Mouse (Mus musculus): ENCODE results near the gene Nfasc. TPM values are rescaled to one million over a fixed set of nuclear protein-coding genes. Genes with fewer than 3 reads are reported as not detected.

Nfasc gene
- polyA plus RNA-seq, 1 experiment: 3.3 TPM

DNA sequence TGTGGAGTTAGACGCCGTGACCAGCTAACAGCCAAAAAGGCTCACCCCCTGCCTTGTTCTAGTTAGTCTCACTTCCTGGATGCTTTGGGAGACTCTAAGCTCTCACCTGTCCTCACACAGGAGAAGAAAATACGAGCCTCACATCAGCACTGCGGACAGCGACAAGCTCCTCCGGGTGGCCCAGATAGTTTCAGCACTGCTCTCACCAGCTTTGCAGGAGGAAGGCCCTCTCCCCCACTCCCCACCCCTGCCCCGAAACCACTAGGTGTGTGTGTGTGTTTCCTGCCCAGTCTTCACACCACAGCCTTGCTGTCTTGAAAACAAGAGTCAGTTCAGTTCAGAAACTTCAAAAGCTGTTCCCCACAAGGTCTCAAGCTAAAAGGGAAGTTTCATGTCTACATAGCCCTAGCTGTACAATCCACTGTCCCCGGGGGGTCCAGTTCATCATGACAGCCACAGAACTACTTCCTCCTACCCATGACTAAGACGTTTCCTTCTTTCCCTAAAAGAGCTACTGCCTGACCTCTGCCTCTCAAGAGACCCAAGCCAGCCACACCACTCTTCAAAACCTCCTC is 7.6 kb downstream of the Nfasc start:
- DNase-seq (ENCODE audit: low spot score): no peak

DNA sequence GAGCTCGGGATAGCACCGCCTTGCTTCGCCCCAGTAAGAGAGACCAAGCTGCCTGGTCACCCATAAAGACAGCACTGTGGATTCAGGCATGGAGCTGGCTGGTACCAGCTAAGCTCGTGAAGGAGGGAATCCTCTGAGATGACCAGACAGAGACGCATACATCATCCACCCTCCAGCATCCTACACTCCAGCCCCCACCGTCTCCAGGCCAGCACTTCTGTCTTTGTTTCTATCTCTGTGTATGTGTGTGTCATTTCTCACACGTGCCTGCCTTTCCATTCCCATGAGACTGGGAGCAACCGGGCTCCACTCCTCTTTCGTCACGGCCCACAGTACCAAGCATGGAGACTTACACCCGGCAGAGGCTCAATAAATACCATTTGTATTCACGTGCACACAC is 9.3 kb downstream of the Nfasc start:
- no peak for DNase-seq (ENCODE audit: low spot score)

DNA sequence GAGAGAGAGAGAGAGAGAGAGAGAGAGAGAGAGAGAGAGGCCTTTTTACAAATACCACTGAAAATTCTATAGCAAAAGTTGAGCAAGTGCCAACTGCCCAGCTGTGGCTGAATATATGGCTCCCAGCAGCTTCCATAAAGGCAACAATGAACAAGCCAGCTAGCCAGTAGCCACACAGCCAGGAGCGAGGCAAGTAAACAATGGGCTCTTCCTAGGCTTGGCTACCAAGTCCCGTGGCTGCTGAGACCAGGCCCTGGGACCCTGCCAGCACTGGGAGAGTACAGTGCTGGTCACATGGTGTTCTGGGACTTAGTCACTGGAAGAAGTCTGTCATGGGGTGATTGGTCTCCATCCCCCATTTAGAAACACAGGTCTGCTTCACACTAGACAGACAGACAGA is 14.0 kb downstream of the Nfasc start:
- no peak for DNase-seq (ENCODE audit: low spot score)

DNA sequence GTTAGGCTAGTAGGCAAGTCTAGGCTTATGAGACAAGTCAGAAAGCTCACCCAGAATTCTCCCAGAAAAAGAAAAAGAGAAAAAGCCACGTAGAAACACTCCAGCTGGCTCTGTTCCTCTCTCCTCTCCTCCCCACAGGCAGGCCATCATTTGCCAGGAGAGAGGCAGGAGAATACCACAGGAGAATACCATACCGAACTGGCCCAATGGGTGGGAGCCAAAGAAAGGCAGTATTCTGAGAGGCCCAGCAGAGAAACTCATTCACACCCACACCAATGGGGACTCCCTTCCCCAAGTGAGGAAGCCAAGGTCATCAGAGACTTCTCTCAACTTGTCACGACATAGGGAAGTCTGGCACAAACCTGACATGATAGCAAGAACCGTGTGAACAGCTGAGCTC is 19.2 kb downstream of the Nfasc start:
- DNase-seq (ENCODE audit: low spot score): no peak

DNA sequence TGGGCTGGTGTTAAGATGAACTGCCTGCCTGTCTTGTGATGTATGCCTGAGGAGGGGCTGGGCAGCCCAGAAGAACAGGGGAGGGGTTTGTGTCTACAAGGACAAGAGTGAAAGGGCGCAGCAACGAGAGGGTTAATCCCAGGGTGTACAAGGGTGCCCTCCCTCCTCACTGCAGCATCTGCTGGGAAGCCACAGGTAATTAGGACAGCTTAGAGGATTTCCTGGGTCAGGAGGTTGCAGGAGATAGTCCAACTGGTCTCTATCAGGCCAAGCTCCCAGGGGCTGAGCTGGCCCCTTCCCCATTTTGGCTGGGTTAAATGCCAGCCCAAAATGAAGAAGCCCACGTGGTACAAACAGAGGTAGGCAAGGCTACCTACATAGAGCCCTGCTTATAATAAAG is 20.3 kb downstream of the Nfasc start:
- DNase-seq (ENCODE audit: low spot score): no peak

DNA sequence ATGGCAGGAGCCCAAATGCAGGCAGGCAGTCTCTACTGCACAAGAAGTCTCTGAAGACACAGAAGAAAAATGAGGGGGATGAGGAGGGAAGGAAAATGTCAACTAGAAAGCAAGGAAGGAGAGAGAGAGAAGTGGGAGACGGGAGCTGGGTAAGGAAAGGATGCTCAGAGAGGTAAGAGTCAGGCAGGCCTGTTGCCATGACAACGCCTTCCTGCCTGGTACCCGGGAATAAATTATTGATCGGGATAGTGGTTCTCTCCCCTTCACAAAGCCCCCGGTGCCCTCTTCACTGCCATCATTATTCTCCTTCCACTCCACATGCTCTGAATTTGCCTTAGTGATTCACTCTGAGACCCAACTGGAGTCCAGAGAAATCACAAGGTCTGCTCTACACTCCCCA is 23.4 kb downstream of the Nfasc start:
- no peak for DNase-seq (ENCODE audit: low spot score)

DNA sequence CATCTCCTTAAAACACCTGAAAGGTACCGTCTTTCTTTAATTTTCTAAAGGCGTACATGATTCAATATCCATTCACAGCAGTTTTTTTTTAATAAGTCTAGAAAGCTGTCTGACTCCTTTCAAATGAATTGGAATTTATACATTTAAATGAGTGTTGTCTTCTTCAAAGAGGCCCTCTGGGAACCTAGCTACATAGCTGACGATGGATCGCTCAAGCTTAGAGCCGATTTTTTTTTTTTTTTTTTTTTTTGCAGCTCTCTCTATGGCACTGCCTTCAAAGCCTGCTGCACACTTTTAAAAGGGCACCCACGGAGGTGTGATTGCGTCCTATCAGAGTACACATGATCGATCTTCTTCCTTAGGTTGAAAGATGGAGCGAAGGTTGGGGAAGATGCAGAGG is 26.6 kb downstream of the Nfasc start:
- no peak for DNase-seq (ENCODE audit: low spot score)

DNA sequence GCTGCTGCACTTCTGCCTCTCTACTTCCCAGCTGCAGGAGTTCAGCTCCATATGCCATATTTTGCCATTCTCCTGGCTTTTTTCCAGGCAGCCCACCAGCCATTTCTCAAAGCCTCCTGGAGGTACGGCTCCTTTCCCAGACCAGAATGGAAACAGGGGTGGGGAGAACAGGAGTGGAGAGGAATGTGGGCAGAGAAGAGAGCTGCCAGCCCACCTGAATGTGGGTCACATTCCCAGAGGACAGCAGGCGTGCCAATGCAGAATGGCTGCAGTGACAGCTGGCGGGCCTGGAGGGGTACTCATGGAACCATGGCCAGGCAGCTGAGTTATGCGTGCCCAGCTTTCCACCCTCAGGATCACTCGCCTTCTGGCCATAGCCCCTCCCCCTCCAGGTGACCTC is 32.2 kb downstream of the Nfasc start:
- no peak for DNase-seq (ENCODE audit: low spot score)

DNA sequence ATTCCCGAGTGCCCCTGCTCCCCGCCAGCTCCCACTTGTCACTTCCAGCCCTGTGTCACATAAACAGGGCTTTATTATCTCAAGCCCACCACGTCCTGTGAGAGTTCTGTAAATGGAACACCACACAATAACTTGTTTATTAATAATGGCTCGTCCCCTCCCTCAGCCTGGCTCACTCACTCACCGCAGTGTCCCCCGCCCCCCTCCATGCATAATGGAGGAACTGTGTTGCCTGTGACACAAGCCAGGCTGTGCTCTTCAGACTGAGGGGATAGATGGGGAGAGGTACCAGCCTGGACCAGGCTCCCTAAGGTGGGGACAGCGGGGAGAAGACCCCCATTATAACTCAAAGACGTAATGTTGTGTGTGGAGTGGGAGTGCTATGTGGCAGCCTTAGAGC is 34.3 kb downstream of the Nfasc start:
- DNase-seq (ENCODE audit: low spot score): no peak

DNA sequence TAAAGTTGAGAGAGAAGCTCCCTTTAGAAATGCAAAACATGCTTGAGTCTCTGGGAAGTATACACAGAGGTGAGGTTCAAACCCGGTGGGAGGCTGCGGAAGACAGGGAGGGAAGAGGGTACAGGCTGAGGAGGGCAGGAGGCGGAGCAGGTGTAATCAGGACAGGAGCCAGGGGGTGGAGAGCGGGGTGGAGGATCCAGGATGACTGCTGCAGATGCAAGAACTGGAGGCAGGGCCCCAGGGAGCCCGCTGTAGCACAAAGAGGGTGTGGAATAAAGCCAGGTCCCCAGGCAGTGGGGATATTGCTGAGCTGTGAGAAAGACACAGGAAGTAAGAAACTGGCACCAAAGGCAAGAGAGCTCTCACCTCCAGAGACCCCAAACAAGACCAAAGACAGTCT is 38.1 kb downstream of the Nfasc start:
- DNase-seq (ENCODE audit: low spot score): no peak

DNA sequence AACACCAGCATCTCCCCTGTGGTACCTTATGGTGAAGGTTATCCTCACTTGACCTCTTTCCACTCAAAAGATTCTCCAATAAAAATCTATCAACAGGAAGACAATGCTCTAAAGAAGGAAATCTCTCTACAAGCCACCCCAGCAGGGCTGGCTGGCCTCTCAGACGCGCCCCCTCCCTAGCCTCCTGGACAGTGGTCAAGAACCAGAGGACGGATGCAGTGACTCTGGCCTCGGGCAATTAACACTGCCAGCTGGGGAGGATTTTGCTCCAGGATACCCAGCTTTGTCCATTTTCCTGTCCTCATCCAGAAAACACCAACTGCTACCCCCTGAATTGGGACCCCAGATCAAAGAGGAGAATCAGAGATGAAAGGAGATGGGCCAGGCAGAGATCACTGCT is 44.7 kb downstream of the Nfasc start:
- no peak for DNase-seq (ENCODE audit: low spot score)

DNA sequence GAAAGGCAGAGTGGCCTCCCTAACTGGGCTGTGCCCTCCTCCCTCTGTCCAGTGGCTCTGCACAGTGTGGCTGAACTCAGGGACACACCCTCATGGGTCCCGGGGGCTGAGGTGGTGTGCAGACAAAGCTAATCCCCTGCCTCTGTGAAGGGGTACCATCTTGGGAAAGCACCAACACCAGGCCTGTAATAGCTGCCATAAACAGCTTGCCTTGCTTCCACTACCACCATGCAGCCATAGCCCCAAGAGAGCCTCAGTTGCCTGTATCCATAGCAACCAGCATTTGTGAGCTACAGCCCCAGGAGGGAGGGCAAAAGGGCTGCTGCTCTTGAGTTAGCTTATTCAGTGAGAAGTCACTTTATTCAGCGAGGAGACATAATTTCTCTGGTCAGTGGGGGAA is 45.4 kb downstream of the Nfasc start:
- no peak for DNase-seq (ENCODE audit: low spot score)

DNA sequence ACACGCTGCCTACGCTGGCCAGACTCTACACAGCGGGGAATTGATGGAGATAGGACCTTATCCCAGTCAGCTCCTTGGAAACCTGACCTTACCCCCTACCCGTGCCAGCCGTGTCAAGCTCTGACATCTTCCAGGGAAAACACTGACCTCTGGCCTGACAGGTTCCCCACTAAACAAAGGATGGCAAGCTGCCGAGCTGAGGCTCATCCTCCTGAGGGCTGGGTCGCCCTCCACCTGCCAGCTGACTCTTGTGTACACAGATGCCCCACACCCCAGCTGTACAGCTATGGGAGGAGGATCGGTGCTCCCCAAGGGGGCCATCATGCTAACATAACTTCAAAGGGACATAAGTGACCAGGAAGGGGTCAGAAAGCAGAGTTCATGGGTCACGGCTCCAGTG is 47.6 kb downstream of the Nfasc start:
- DNase-seq (ENCODE audit: low spot score): no peak

DNA sequence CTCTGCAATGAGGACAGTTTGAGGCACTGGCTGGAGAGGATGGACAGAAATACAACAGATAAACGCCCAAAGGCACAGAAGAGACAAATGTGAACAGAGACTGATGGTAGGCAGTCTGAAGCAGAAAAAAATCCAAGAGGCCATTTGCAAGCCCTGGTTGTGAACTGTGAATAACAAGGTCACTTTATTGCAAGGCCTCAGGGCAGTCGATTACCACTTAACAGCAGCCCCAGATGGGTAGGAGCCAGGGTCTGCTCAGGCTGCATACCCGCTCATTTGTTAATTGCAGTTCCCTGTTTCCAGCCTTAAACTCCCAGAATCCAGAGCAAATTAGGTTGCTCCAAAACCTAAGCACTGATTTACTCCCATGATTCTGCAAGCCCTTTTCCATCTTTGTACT is 52.4 kb downstream of the Nfasc start:
- no peak for DNase-seq (ENCODE audit: low spot score)

DNA sequence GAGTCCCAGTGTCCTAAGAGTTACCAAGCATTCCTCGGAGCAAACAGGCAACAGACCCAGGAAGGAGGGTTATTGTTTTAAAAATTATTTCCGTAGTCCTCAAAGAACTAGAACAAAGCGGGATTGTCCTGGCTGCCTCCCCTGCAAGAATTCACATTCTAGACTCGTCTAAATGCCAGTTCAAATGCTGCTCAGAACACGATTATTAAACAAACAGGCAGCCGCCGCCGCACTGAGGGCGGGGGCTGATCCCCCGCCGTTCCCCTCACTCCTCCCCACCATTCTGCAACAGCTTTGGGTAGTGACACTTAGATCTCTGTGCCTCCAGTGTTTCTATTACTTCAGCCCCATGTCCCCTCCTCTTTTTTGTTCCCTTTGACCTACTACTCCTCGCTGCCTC is 62.7 kb downstream of the Nfasc start:
- no peak for DNase-seq (ENCODE audit: low spot score)

DNA sequence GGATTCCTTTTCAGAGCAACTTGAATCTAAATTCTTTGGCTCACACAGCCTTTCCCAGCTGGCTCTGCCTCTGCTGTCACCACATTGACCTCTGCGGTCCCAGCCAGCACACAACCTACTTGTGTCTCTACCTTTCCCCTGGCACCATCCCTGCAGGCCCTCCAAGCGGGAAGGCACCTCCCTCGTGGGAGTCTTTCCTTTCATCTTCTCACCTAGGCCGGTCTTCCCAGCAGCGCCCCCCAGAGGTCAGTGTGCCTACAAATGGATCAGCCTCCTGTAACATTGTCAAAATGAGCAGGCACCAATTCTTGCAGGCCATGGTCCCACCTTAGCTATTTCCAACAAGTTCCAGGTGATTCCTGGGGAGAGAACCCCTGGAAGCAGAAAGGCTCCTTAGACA is 63.5 kb downstream of the Nfasc start:
- no peak for DNase-seq (ENCODE audit: low spot score)

DNA sequence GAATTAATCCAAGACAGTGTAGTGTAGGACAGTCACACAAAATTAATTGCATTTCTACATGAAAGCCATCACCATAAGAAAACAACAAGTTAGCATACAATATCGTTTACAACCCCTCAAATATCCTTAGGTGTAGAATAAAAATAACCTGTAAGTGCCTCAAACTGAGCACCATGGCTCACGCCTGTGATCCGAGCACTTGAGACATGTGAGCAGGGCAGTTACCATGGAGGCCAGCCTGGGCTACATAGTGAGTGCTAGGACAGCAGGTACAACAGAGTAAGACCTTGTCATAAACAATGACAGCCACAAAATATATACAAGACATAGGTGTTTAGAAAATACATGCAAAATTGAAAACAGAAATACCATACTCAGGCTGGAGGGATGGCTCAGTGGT is 68.9 kb downstream of the Nfasc start:
- no peak for DNase-seq (ENCODE audit: low spot score)

DNA sequence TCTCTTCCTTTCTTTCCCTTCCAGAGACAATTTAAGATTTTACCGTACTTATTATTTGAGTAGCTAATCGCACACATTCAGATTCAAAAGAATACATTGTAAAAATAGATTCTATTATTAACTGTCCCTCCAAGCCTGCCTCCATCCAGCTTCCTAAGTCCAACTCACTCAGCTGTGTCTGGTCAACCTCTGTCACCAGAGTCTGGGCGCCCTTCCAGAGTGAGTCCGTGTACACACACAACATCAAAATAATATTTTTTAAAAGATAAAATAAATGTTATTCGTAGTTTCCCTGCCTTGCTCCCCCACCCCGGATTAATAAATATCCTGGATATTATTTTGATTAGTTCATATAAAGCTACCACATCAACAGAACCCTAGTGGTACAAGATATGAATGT is 72.4 kb downstream of the Nfasc start:
- no peak for DNase-seq (ENCODE audit: low spot score)

DNA sequence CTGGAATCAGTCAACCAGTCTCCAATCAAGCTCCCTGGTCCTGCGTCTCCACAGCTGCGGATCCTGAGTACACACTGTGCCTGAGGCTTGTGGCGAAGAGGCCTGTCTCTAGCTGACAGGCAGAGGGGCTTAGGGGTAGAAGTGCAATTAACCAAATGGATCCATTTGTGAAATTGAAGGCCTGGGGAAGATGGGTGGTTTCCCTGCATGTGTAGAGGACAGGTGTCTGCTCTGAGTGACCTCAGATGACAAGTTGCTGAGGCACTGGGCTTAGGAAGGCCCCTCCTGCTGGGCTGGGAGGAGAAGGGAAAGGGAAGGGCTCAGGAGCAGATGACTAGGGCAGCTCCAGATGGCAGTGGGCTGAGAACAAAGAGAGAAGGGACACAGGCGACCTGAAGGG is 81.2 kb downstream of the Nfasc start:
- no peak for DNase-seq (ENCODE audit: low spot score)

DNA sequence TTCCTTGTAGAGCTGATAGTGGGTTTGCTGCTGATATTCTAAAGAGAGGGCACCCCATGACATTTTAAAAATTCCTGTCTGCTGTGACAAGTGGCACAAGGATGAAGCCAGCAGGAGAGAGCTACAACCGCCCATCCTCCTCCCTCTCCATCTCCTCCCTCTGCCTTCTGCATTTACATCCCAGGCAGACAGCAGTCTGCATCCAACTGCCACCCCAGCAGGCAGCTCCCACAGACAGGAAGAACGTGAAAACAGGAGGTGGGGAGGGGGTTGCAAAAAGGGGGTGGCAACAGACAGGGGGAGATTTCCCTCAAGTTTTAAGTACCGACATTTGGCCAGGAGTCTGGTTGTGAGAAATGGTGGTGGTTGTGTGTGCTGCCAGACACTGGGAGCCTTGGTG is 82.0 kb downstream of the Nfasc start:
- DNase-seq (ENCODE audit: low spot score): no peak

DNA sequence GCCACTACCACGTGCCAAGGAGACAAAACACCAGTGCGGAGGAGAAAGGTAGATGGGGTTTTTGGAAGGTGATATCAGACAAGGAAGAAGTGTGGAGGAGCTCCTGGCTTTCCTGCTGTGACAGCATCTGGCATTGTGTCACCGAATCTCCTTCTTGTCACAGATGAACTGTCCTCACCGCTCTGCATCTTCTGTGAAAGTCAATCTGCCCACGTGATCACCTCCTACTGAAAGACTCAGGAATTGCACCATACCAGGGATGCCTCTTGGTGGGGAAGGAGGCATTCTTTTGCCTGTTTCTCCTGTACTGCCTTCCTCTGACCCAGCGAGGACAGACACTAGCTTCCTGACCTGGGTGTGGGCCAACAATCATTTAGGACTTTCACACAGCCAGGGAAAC is 86.0 kb downstream of the Nfasc start:
- DNase-seq (ENCODE audit: low spot score): no peak

DNA sequence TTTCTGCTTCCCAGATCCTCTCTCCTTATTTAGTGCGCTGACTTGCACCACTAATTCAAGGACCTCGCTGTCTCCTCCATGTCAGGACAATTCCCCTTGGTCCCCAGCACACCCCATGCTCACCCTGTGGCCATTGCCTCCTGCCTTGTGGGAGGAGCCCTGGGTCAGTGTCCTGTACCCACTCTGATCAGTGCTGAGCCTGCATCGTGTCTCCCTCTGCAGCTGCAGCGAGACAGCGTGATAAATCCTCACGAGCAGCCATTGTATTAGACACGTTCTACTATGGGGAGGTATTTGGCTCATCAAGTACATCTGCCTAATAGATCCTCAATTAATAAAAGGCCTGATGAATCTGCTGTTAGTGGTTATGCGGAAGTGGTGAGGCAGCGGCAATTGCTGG is 86.8 kb downstream of the Nfasc start:
- no peak for DNase-seq (ENCODE audit: low spot score)

DNA sequence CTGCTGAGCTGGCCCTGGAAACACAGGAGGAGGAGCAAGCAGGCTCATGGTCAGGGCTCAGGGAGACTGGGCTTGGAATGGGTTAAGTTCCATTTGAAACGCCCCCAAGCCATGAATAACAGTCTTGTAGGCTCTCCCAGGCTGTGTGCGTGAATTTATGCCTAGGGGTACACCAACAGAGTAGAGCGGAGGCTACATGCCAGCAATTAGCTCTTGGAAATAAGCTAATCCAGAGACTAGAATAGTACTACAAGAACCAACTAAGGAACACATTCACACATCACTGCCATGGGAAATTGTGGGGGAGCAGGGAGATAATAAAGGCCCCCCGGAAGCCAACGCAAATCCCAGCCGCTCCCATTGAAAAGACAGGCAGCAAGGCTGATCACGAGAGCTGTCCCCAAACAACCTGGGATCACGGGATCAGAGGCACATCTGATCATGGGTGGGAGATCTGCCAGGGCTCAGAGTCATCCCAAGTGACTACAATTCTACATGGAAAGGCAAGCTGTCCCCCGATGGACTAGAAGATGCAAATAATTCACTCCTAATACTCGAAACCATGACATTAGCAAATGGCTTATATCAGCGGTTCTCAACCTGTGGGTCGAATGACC is 87.6 kb downstream of the Nfasc start:
- no peak for DNase-seq (ENCODE audit: low spot score)

DNA sequence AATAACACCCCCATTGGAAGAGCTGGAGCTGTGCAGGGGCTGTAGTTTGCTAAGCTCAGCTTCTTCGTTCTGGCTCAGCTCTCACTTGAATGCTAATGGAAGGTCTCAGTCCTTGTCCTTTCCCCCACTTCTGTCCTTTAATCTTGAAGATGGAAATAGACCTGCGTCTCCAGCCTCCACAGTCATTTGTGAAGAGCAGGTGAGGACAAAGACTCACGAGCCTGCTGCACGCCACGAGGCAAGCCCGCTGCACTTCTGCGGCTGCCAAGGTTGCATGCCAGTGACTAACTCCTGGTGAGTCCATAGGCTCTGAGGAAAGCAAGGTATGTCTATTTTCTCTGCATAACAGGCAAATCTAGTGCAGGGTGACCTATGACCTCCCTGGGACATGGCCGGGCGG is 88.4 kb downstream of the Nfasc start:
- no peak for DNase-seq (ENCODE audit: low spot score)
